Mouse (Mus musculus) thymus, postnatal 0 days (tissue): Measurements from ENCODE around the gene Apba2. TPM values are rescaled to one million over a fixed set of nuclear protein-coding genes. Genes with fewer than 3 reads are reported as not detected.

Experiments used
- DNase-seq: peaks from one replicate; pipeline ENCODE4 v3.0.0-alpha.2; 2015; ENCODE audit warnings: low spot score
- polyA plus RNA-seq: library from polyadenylated mRNA; unstranded; fragments of >200 nt; fragmentation: Nextera tagmentation; extraction: Ambion mirVana; gene quantifications from 2 replicates; pipeline ENCODE4 v1.2.1, GENCODE M21; 2015

Gene Apba2
- polyA plus RNA-seq, 1 experiment from 2014 or later, result 4.3 TPM

GRCm38 (mm10) chr7:64586133-64586532 lies 84.6 kb downstream of the Apba2 start:
- DNase-seq, result no peak

- no peak for DNase-seq
Measured at GRCm38 (mm10) chr7:64586571-64586970, 85.1 kb downstream of the Apba2 start.

- no peak for DNase-seq
Measured at GRCm38 (mm10) chr7:64588636-64589389, 87.3 kb downstream of the Apba2 start.

GRCm38 (mm10) chr7:64595256-64595655 lies 93.8 kb downstream of the Apba2 start:
- DNase-seq, result no peak

GRCm38 (mm10) chr7:64596652-64597051 lies 95.1 kb downstream of the Apba2 start:
- no peak for DNase-seq

GRCm38 (mm10) chr7:64609866-64610265 lies 108.4 kb downstream of the Apba2 start:
- DNase-seq, result no peak

- no peak for DNase-seq
Measured at GRCm38 (mm10) chr7:64610875-64611274, 109.4 kb downstream of the Apba2 start.

- no peak for DNase-seq
Measured at GRCm38 (mm10) chr7:64619261-64619660, 117.8 kb downstream of the Apba2 start.

- no peak for DNase-seq
Measured at GRCm38 (mm10) chr7:64626494-64626893, 125.0 kb downstream of the Apba2 start.

- no peak for DNase-seq
Measured at GRCm38 (mm10) chr7:64627972-64628655, 126.6 kb downstream of the Apba2 start.

GRCm38 (mm10) chr7:64630697-64631096 lies 129.2 kb downstream of the Apba2 start:
- DNase-seq, result no peak

GRCm38 (mm10) chr7:64631131-64631530 lies 129.6 kb downstream of the Apba2 start:
- no peak for DNase-seq

- no peak for DNase-seq
Measured at GRCm38 (mm10) chr7:64631781-64632351, 130.4 kb downstream of the Apba2 start.

GRCm38 (mm10) chr7:64633182-64633581 lies 131.7 kb downstream of the Apba2 start:
- no peak for DNase-seq

- DNase-seq, result no peak
Measured at GRCm38 (mm10) chr7:64633916-64634315, 132.4 kb downstream of the Apba2 start.

- DNase-seq, result no peak
Measured at GRCm38 (mm10) chr7:64634482-64634881, 133.0 kb downstream of the Apba2 start.

GRCm38 (mm10) chr7:64638922-64639321 lies 137.4 kb downstream of the Apba2 start:
- DNase-seq, result no peak

- no peak for DNase-seq
Measured at GRCm38 (mm10) chr7:64640651-64641050, 139.1 kb downstream of the Apba2 start.

- no peak for DNase-seq
Measured at GRCm38 (mm10) chr7:64642903-64643302, 141.4 kb downstream of the Apba2 start.

GRCm38 (mm10) chr7:64645458-64645857 lies 144.0 kb downstream of the Apba2 start:
- DNase-seq, result no peak

GRCm38 (mm10) chr7:64646046-64646445 lies 144.5 kb downstream of the Apba2 start:
- DNase-seq, result no peak

- no peak for DNase-seq
Measured at GRCm38 (mm10) chr7:64648947-64649607, 147.6 kb downstream of the Apba2 start.
